Mouse (Mus musculus): ENCODE measurements around the gene Nr5a2.

Nr5a2 gene

GRCm38 (mm10) chr1:136960428-136961012 lies at the start of gene Nr5a2:
Nr5a2 (minus strand) TSS chr1:136960448.
- DNase-seq (ENCODE audit: low read depth), result no peak

- no peak for DNase-seq (ENCODE audit: low read depth)
Observed at GRCm38 (mm10) chr1:137008726-137009239, 48.5 kb upstream of the Nr5a2 start.

- no peak for DNase-seq (ENCODE audit: low read depth)
Observed at GRCm38 (mm10) chr1:137003816-137004215, 43.6 kb upstream of the Nr5a2 start.

GRCm38 (mm10) chr1:137003144-137003543 lies 42.9 kb upstream of the Nr5a2 start:
- DNase-seq (ENCODE audit: low read depth), result no peak

- DNase-seq (ENCODE audit: low read depth), result no peak
Observed at GRCm38 (mm10) chr1:136991762-136992352, 31.6 kb upstream of the Nr5a2 start.

GRCm38 (mm10) chr1:136980253-136980893 lies 20.1 kb upstream of the Nr5a2 start:
- DNase-seq (ENCODE audit: low read depth), result no peak

- no peak for DNase-seq (ENCODE audit: low read depth)
Observed at GRCm38 (mm10) chr1:136977867-136978266, 17.6 kb upstream of the Nr5a2 start.

- no peak for DNase-seq (ENCODE audit: low read depth)
Observed at GRCm38 (mm10) chr1:136974040-136974439, 13.8 kb upstream of the Nr5a2 start.

GRCm38 (mm10) chr1:136973016-136973415 lies 12.8 kb upstream of the Nr5a2 start:
- DNase-seq (ENCODE audit: low read depth), result no peak

- DNase-seq (ENCODE audit: low read depth), result no peak
Observed at GRCm38 (mm10) chr1:136970995-136971394, 10.7 kb upstream of the Nr5a2 start.

- no peak for DNase-seq (ENCODE audit: low read depth)
Observed at GRCm38 (mm10) chr1:136966728-136967386, 6.6 kb upstream of the Nr5a2 start.

- no peak for DNase-seq (ENCODE audit: low read depth)
Observed at GRCm38 (mm10) chr1:136959491-136959890, 757 bp downstream of the Nr5a2 start.

GRCm38 (mm10) chr1:136958666-136959065 lies 1.6 kb downstream of the Nr5a2 start:
- DNase-seq (ENCODE audit: low read depth), result no peak

- DNase-seq (ENCODE audit: low read depth), result no peak
Observed at GRCm38 (mm10) chr1:136958185-136958584, 2.1 kb downstream of the Nr5a2 start.

- no peak for DNase-seq (ENCODE audit: low read depth)
Observed at GRCm38 (mm10) chr1:136957696-136958095, 2.6 kb downstream of the Nr5a2 start.

- DNase-seq (ENCODE audit: low read depth), result no peak
Observed at GRCm38 (mm10) chr1:136954108-136954494, 6.1 kb downstream of the Nr5a2 start.

- DNase-seq (ENCODE audit: low read depth), result no peak
Observed at GRCm38 (mm10) chr1:136953444-136954107, 6.7 kb downstream of the Nr5a2 start.

- DNase-seq (ENCODE audit: low read depth), result no peak
Observed at GRCm38 (mm10) chr1:136952609-136953311, 7.5 kb downstream of the Nr5a2 start.

GRCm38 (mm10) chr1:136951946-136952531 lies 8.2 kb downstream of the Nr5a2 start:
- DNase-seq (ENCODE audit: low read depth), result no peak

- DNase-seq (ENCODE audit: low read depth), result no peak
Observed at GRCm38 (mm10) chr1:136951155-136951650, 9.0 kb downstream of the Nr5a2 start.

GRCm38 (mm10) chr1:136949323-136949741 lies 10.9 kb downstream of the Nr5a2 start:
- no peak for DNase-seq (ENCODE audit: low read depth)
